12 mouse cellular contexts compared by ENCODE assay signal in genomic region chr1:157448805-157449188, GRCm38 (mm10). TPM values are rescaled to one million over a fixed set of nuclear protein-coding genes. Genes with fewer than 3 reads are reported as not detected.
A peak's percentile ranks its signal among the peaks of the same experiment; 100 is the strongest.
DNase-seq lines count a peak whose midpoint lies in the region; ATAC-seq and TF ChIP-seq lines count a peak whose summit lies in the region.
"Had no signal": no experiment of that assay in that cellular context is flagged by ENCODE, and none has a peak within 500 bp of the region (broad histone marks: within the 10 kb centered on the region; RNA-seq: fewer than 3 reads in every experiment).

No protein-coding gene starts in this region.

- no peak for ATAC-seq in lung, embryonic 14.5 days (ENCODE audit: insufficient read depth)
- no peak for ATAC-seq in heart, embryonic 13.5 days (ENCODE audit: extremely low read depth, insufficient number of reproducible peaks, low FRiP score, low TSS enrichment)
- no peak for ATAC-seq in kidney, embryonic 16.5 days (ENCODE audit: low FRiP score, low TSS enrichment)
- no peak for ATAC-seq in cerebellum, adult (ENCODE audit: insufficient number of reproducible peaks, low FRiP score, low TSS enrichment)

- no peak overlapping the region for H3K9ac ChIP-seq in lung, embryonic 14.5 days
- H3K9ac ChIP-seq in heart, embryonic 13.5 days = no peak overlapping the region
- H3K9ac ChIP-seq in kidney, embryonic 16.5 days (replicated peaks; ENCODE audit: low read length) = no peak overlapping the region

- no peak overlapping the region for H3K4me2 ChIP-seq in lung, embryonic 14.5 days
- no peak overlapping the region for H3K4me2 ChIP-seq in heart, embryonic 13.5 days
- H3K4me2 ChIP-seq in kidney, embryonic 16.5 days (replicated peaks; ENCODE audit: low read depth, low read length) = no peak overlapping the region

- DNase-seq in gastrocnemius, postnatal 10 days = peak; percentile 28
- DNase-seq in gastrocnemius, postnatal 36 days = no peak
- DNase-seq in lung, embryonic 14.5 days = peak; percentile 7
- no peak for DNase-seq in lung, postnatal 10 days
- DNase-seq in left cerebral cortex, adult 11 months (ENCODE audit: low spot score) = no peak
- DNase-seq: adrenal gland, adult 8-10 months; cerebellum, postnatal 25 days; liver had no signal

- peaks cover 4% of the 10 kb centered on the region; the same call in 1 of the 2 replicates for H3K4me1 ChIP-seq in lung, embryonic 14.5 days (ENCODE audit: insufficient read depth)
- peaks cover 56% of the 10 kb centered on the region for H3K4me1 ChIP-seq in heart, embryonic 13.5 days
- H3K4me1 ChIP-seq in kidney, embryonic 16.5 days (ENCODE audit: insufficient read depth, low read length) = peaks cover 12% of the 10 kb centered on the region

- intact Hi-C loops in gastrocnemius, postnatal 36 days (cut with DNase I) = loop anchor here (5.0 kb wide), 2 partner anchors 36 to 151 kb away; partner anchors contain the start of gene Rasal2

- H3K9me3 ChIP-seq in lung, embryonic 14.5 days (ENCODE audit: low read depth, low read length) = no peaks in the 10 kb centered on the region
- no peaks in the 10 kb centered on the region for H3K9me3 ChIP-seq in heart, embryonic 13.5 days
- no peaks in the 10 kb centered on the region for H3K9me3 ChIP-seq in kidney, embryonic 16.5 days (ENCODE audit: low read length)

- TF ChIP-seq CTCF in lung, embryonic 14.5 days (IDR thresholded peaks at IDR 0.05; ENCODE audit: low read depth) = no peak

- whole genome bisulfite sequencing in lung, embryonic 14.5 days = 43% methylated on average over 5 of the region's 5 CpGs
- 50% methylated on average over 5 of the region's 5 CpGs for WGBS in heart, embryonic 13.5 days
- WGBS in kidney, embryonic 16.5 days = 60% methylated on average over 5 of the region's 5 CpGs

- H3K27me3 ChIP-seq in lung, embryonic 14.5 days (ENCODE audit: insufficient read depth, low read length) = 0 out of 2 replicates have a peak, but pooled peaks cover 5% of the 10 kb centered on the region
- H3K27me3 ChIP-seq in heart, embryonic 13.5 days (replicated peaks) = no peaks in the 10 kb centered on the region
- H3K27me3 ChIP-seq in kidney, embryonic 16.5 days (ENCODE audit: insufficient read depth, low read length) = no peaks in the 10 kb centered on the region

- H3K4me3 ChIP-seq in lung, embryonic 14.5 days (ENCODE audit: low read depth, low read length) = no peak overlapping the region
- no peak overlapping the region for H3K4me3 ChIP-seq in heart, embryonic 13.5 days
- H3K4me3 ChIP-seq in kidney, embryonic 16.5 days (ENCODE audit: low read length) = no peak overlapping the region

- H3K36me3 ChIP-seq in lung, embryonic 14.5 days (ENCODE audit: insufficient read depth) = no peaks in the 10 kb centered on the region
- H3K36me3 ChIP-seq in heart, embryonic 13.5 days = no peaks in the 10 kb centered on the region
- no peaks in the 10 kb centered on the region for H3K36me3 ChIP-seq in kidney, embryonic 16.5 days (ENCODE audit: insufficient read depth, low read length)

- H3K27ac ChIP-seq in lung, embryonic 14.5 days (ENCODE audit: low read depth) = no peak overlapping the region; the same call in 1 of the 2 replicates
- H3K27ac ChIP-seq in heart, embryonic 13.5 days (replicated peaks) = peak overlapping the region; percentile 65
- H3K27ac ChIP-seq in kidney, embryonic 16.5 days (ENCODE audit: low read length) = peak overlapping the region; percentile 75; the same call in 1 of the 2 replicates
- H3K27ac ChIP-seq: macrophage had no signal

RNA-seq across cellular contexts. Expression of gene Cryzl2, which starts 9.6 kb away (rescaled TPM):
- total RNA-seq in gastrocnemius, postnatal 10 days (2021) = 1 to 10 TPM; 2.8 to 3.9 TPM
- total RNA-seq in gastrocnemius, postnatal 36 days (2021) = under 1 TPM; 0.20 to 0.57 TPM
- 10.8 and 14.4 TPM in 2 replicates for polyA plus RNA-seq in lung, embryonic 14.5 days (2014; fragmentation: Nextera tagmentation; extraction: Ambion mirVana)
- polyA plus RNA-seq in heart, embryonic 13.5 days (2015; fragmentation: Nextera tagmentation; extraction: Ambion mirVana) = 27.0 and 29.5 TPM in 2 replicates
- 28.7 TPM in 2 replicates for polyA plus RNA-seq in kidney, embryonic 16.5 days (2015; fragmentation: Nextera tagmentation; extraction: Ambion mirVana)

RNA-seq across cellular contexts. Expression of gene Rasal2, which starts 36.4 kb away (rescaled TPM):
- total RNA-seq in gastrocnemius, postnatal 10 days (2021) = 10 to 100 TPM; 13.1 to 17.4 TPM
- 1 to 10 TPM; 5.4 to 9.0 TPM for total RNA-seq in gastrocnemius, postnatal 36 days (2021)
- polyA plus RNA-seq in lung, embryonic 14.5 days (2014; fragmentation: Nextera tagmentation; extraction: Ambion mirVana) = 10.3 TPM in 2 replicates
- polyA plus RNA-seq in heart, embryonic 13.5 days (2015; fragmentation: Nextera tagmentation; extraction: Ambion mirVana) = 15.1 and 18.4 TPM in 2 replicates
- 6.9 and 8.0 TPM in 2 replicates for polyA plus RNA-seq in kidney, embryonic 16.5 days (2015; fragmentation: Nextera tagmentation; extraction: Ambion mirVana)

RNA-seq across cellular contexts. Expression of gene Sec16b, which starts 57.7 kb away (rescaled TPM):
- 1 to 10 TPM; 3.5 to 4.3 TPM for total RNA-seq in gastrocnemius, postnatal 10 days (2021)
- total RNA-seq in gastrocnemius, postnatal 36 days (2021) = 1 to 10 TPM; 1.1 to 1.6 TPM
- polyA plus RNA-seq in lung, embryonic 14.5 days (2014; fragmentation: Nextera tagmentation; extraction: Ambion mirVana) = 2.3 and 3.3 TPM in 2 replicates
- 0.93 and 1.2 TPM in 2 replicates for polyA plus RNA-seq in heart, embryonic 13.5 days (2015; fragmentation: Nextera tagmentation; extraction: Ambion mirVana)
- 2.3 TPM in 2 replicates for polyA plus RNA-seq in kidney, embryonic 16.5 days (2015; fragmentation: Nextera tagmentation; extraction: Ambion mirVana)
- polyA plus RNA-seq: macrophage had no signal

Comparison
In these comparisons a context has a peak if more than half of its experiments do, and no peak if none do; other contexts are left out.
1. DNase-seq: peak in gastrocnemius, postnatal 10 days (single experiment) and lung, embryonic 14.5 days (single experiment); none in gastrocnemius, postnatal 36 days (0 of 2), lung, postnatal 10 days (single experiment) and left cerebral cortex, adult 11 months (single experiment).